Mouse (Mus musculus): ENCODE results near the gene Papln.

The Papln gene

GRCm38 (mm10) chr12:83841409-83842190 lies 78.2 kb downstream of the Papln start:
- no peak for DNase-seq

All from thymus, postnatal 36 days (tissue).